Mouse (Mus musculus): ENCODE results near the gene Ly6g6c. TPM values are rescaled to one million over a fixed set of nuclear protein-coding genes. Genes with fewer than 3 reads are reported as not detected.

Gene Ly6g6c
- polyA plus RNA-seq, 1 experiment from 2014 or later: 0.32 TPM

- H3K27me3 ChIP-seq (ENCODE audit: insufficient read depth, low read length): no peaks in the 10 kb centered on the region
- H3K4me2 ChIP-seq (ENCODE audit: low read depth, low read length): no peak overlapping the region
- peaks cover 10% of the 10 kb centered on the region for H3K4me1 ChIP-seq (ENCODE audit: insufficient read depth)
- no peak overlapping the region for H3K4me3 ChIP-seq (ENCODE audit: low read depth, low read length)
- H3K9me3 ChIP-seq (ENCODE audit: low read length): no peaks in the 10 kb centered on the region
- H3K36me3 ChIP-seq (replicated peaks; ENCODE audit: insufficient read depth, low read length): peaks cover 47% of the 10 kb centered on the region
- 84% methylated on average over 14 of the region's 14 CpGs for WGBS (ENCODE audit: insufficient replicate concordance)
- no peak overlapping the region for H3K9ac ChIP-seq (replicated peaks)
- TF ChIP-seq EP300 (IDR thresholded peaks at IDR 0.05; ENCODE audit: low read depth) (no peak), CTCF (IDR thresholded peaks at IDR 0.05; ENCODE audit: low read depth) (no peak)
- no peak overlapping the region for H3K27ac ChIP-seq (ENCODE audit: low read depth)
- DNase-seq (no peak), ATAC-seq (no peak)
These were observed 27.4 kb downstream of the Ly6g6c start for GRCm38 (mm10) chr17:35092403-35093198.

DNA sequence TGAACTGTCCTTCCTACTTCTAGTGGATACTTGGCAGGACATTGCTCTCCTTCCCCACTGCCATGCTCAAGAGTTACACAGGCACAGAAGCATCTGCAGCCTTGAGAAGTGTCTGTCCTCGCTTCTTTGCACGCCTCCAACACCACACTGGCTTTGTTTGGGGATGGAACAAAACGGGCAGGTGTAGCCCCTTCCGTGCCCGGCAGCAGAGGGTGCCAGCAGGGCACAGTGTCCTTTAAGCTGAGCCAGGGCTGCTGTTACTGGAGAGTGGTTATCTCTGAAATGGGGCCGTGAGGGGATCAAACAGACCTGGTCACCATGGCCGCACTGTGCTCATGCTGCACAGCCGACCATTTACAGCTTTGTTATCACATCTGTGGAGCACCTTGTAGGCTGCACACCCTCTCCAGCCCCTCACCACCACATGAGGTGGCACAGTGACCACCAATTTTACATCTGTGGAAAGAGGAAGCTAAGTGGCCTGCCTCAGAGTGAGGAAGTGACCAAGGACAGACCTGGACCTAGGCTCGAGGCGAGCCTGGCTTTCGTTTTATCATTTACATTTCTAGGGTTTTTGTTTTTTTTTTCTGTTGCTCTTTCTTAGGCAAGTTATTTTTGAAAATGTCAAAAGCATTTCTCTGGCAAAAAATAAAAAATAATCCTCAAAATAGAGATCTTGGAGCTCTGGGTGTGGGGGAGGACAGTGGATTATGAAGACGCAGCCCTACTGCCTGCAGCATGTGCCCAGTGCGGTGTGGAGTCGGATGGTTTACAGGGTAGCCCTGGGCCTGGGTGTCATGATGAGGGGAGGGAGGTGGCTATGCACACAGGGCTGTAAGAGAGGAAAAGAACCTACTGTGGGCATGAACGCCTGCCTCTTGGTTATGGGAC lies 29.5 kb downstream of the Ly6g6c start:
- Histone ChIP-seq H3K36me3 (replicated peaks; ENCODE audit: insufficient read depth, low read length) (peaks cover 62% of the 10 kb centered on the region), H3K27ac (ENCODE audit: low read depth) (no peak overlapping the region), H3K9me3 (ENCODE audit: low read length) (no peaks in the 10 kb centered on the region), H3K4me1 (ENCODE audit: insufficient read depth) (peaks cover 10% of the 10 kb centered on the region), H3K4me2 (ENCODE audit: low read depth, low read length) (no peak overlapping the region), H3K9ac (replicated peaks) (no peak overlapping the region), H3K27me3 (ENCODE audit: insufficient read depth, low read length) (no peaks in the 10 kb centered on the region), H3K4me3 (ENCODE audit: low read depth, low read length) (no peak overlapping the region)
- TF ChIP-seq CTCF (IDR thresholded peaks at IDR 0.05; ENCODE audit: low read depth) (no peak), EP300 (IDR thresholded peaks at IDR 0.05; ENCODE audit: low read depth) (no peak)
- no peak for ATAC-seq
- 83% methylated on average over 15 of the region's 15 CpGs for WGBS (ENCODE audit: insufficient replicate concordance)
- no peak for DNase-seq

DNA sequence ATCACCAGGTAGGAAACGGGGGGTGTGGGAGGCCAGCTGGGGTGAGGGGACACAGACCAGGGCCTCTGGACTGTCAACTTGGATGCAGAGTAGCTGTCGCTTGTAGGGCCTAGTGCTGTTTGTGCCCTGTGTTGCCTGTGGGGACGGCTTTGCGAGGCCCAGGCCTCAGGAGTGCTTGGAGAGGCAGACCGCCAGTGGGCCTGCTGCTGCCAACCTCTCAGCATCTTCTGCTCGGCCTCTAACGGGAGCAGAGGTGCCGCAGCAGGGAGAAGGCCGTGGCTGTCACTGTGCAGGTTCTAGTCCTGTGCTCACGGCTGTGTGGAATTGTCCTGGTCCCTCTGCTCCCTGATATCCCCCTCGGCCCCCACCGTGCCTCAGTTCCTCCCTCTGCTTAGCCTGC lies 31.4 kb downstream of the Ly6g6c start:
- no peak for ATAC-seq
- Histone ChIP-seq H3K36me3 (replicated peaks; ENCODE audit: insufficient read depth, low read length) (peaks cover 71% of the 10 kb centered on the region), H3K4me3 (ENCODE audit: low read depth, low read length) (no peak overlapping the region), H3K9ac (replicated peaks) (no peak overlapping the region), H3K4me2 (ENCODE audit: low read depth, low read length) (no peak overlapping the region), H3K4me1 (ENCODE audit: insufficient read depth) (no peaks in the 10 kb centered on the region), H3K9me3 (ENCODE audit: low read length) (no peaks in the 10 kb centered on the region), H3K27ac (ENCODE audit: low read depth) (no peak overlapping the region), H3K27me3 (ENCODE audit: insufficient read depth, low read length) (no peaks in the 10 kb centered on the region)
- WGBS (ENCODE audit: insufficient replicate concordance): 94% methylated on average over 12 of the region's 12 CpGs
- TF ChIP-seq CTCF (IDR thresholded peaks at IDR 0.05; ENCODE audit: low read depth) (no peak), EP300 (IDR thresholded peaks at IDR 0.05; ENCODE audit: low read depth) (no peak)
- DNase-seq: no peak

DNA sequence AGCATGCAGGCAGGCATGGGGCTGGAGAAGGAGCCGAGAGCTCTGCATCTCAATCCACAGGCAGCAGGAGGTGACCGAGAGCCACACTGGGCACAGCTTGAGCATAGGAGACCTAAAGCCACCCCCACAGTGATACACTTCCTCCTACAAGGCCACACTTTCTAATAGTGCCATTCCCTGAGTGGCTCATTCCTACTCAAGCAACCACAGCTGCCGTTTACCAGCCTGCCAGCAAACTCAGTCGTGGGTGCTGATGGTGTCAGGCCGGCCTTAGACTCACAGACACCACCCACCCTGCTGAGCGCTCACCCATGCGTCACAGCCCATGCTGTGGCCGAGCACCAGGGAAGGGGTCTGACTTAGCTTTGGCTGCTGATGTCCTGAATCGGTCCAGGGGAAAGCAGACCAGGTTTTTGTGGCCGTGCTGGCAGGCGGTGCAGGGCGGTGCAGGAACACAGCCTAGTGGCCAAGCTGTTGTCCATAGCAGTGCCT lies 32.0 kb downstream of the Ly6g6c start:
- Histone ChIP-seq H3K4me3 (ENCODE audit: low read depth, low read length) (no peak overlapping the region), H3K4me2 (ENCODE audit: low read depth, low read length) (no peak overlapping the region), H3K27me3 (ENCODE audit: insufficient read depth, low read length) (no peaks in the 10 kb centered on the region), H3K36me3 (replicated peaks; ENCODE audit: insufficient read depth, low read length) (peaks cover 72% of the 10 kb centered on the region), H3K9me3 (ENCODE audit: low read length) (no peaks in the 10 kb centered on the region), H3K9ac (replicated peaks) (no peak overlapping the region), H3K4me1 (ENCODE audit: insufficient read depth) (peaks cover under 1% of the 10 kb centered on the region; the same call in 1 of the 2 replicates), H3K27ac (ENCODE audit: low read depth) (no peak overlapping the region)
- 91% methylated on average over 12 of the region's 12 CpGs for WGBS (ENCODE audit: insufficient replicate concordance)
- TF ChIP-seq CTCF (IDR thresholded peaks at IDR 0.05; ENCODE audit: low read depth) (no peak), EP300 (IDR thresholded peaks at IDR 0.05; ENCODE audit: low read depth) (no peak)
- DNase-seq: no peak
- no peak for ATAC-seq

DNA sequence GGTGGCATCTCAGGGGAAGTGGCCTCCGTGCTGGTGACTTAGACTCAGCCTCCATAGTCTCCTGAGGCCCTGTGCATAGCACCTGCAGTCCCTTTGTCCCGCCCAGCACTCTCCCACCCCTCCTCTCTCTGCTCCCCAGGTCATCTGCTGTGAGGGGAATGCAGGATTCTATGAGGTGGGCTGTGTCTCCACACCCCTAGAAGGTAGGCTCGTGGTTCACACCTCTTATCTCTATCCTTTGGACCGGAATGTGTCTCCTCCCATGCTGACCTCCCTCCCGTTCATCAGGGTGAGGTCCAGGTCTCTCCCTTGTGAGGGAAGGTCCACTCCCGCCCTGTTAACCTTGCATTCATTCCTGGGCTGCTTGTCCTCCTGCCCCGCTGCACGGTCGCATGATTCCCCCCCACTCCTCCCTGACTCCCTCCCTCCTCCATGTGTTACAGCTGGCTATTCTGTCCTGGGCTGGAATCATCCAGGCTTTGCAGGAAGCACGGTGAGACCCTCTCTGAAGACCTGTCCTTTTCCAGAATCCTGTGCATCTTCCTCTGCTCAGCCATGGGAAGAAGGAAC lies 35.1 kb downstream of the Ly6g6c start:
- H3K27me3 ChIP-seq (ENCODE audit: insufficient read depth, low read length): no peaks in the 10 kb centered on the region
- TF ChIP-seq EP300 (IDR thresholded peaks at IDR 0.05; ENCODE audit: low read depth): no peak
- peaks cover 57% of the 10 kb centered on the region for H3K36me3 ChIP-seq (replicated peaks; ENCODE audit: insufficient read depth, low read length)
- no peaks in the 10 kb centered on the region for H3K9me3 ChIP-seq (ENCODE audit: low read length)
- DNase-seq (no peak), ATAC-seq (no peak)
- H3K4me1 ChIP-seq (ENCODE audit: insufficient read depth): peaks cover 28% of the 10 kb centered on the region
- 65% methylated on average over 10 of the region's 10 CpGs for WGBS (ENCODE audit: insufficient replicate concordance)
- no peak overlapping the region for H3K27ac ChIP-seq (ENCODE audit: low read depth)
- H3K9ac ChIP-seq (replicated peaks): no peak overlapping the region
- no peak overlapping the region for H3K4me3 ChIP-seq (ENCODE audit: low read depth, low read length)
- no peak overlapping the region for H3K4me2 ChIP-seq (ENCODE audit: low read depth, low read length)

DNA sequence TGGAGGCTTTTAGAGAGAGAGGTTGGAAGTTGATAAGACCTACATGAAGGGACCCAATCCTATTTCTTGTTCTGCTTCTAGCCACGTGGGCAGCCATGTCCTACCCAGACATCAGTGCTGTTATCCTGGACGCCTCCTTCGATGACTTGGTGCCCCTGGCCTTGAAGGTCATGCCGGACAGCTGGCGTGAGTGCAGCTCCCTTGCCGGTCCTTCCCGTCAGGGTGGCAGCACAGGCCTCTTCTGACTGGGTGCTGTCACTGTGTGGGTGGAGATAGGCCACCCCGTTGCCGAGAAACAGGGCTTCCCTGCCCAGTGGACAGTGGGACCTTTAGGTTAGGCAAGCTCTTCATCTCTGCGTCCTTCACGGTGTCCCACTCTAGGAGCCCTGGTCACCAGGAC lies 36.0 kb downstream of the Ly6g6c start:
- ATAC-seq (no peak), DNase-seq (no peak)
- no peaks in the 10 kb centered on the region for H3K27me3 ChIP-seq (ENCODE audit: insufficient read depth, low read length)
- H3K27ac ChIP-seq (ENCODE audit: low read depth): no peak overlapping the region
- TF ChIP-seq EP300 (IDR thresholded peaks at IDR 0.05; ENCODE audit: low read depth) (no peak), CTCF (IDR thresholded peaks at IDR 0.05; ENCODE audit: low read depth) (no peak)
- peaks cover 54% of the 10 kb centered on the region for H3K36me3 ChIP-seq (replicated peaks; ENCODE audit: insufficient read depth, low read length)
- no peak overlapping the region for H3K4me3 ChIP-seq (ENCODE audit: low read depth, low read length)
- H3K4me1 ChIP-seq (ENCODE audit: insufficient read depth): peaks cover 37% of the 10 kb centered on the region
- 83% methylated on average over 11 of the region's 11 CpGs for WGBS (ENCODE audit: insufficient replicate concordance)
- no peaks in the 10 kb centered on the region for H3K9me3 ChIP-seq (ENCODE audit: low read length)
- H3K9ac ChIP-seq (replicated peaks): no peak overlapping the region
- H3K4me2 ChIP-seq (ENCODE audit: low read depth, low read length): no peak overlapping the region

Data from liver, postnatal 0 days (tissue).